Mouse (Mus musculus) right cerebral cortex, postnatal 14 days (tissue): ENCODE data around the gene D430041D05Rik.

Experiments used
- DNase-seq: peaks from one replicate; pipeline ENCODE4 v3.0.0; 2022

D430041D05Rik gene

GRCm38 (mm10) chr2:104404036-104404435, 6.8 kb downstream of the D430041D05Rik start:
- DNase-seq, result no peak

GRCm38 (mm10) chr2:104398651-104399290, 12.0 kb downstream of the D430041D05Rik start:
- DNase-seq, result no peak

GRCm38 (mm10) chr2:104395961-104396360, 14.9 kb downstream of the D430041D05Rik start:
- DNase-seq, result no peak

- no peak for DNase-seq
Measured at GRCm38 (mm10) chr2:104394769-104395168, 16.0 kb downstream of the D430041D05Rik start.

DNA sequence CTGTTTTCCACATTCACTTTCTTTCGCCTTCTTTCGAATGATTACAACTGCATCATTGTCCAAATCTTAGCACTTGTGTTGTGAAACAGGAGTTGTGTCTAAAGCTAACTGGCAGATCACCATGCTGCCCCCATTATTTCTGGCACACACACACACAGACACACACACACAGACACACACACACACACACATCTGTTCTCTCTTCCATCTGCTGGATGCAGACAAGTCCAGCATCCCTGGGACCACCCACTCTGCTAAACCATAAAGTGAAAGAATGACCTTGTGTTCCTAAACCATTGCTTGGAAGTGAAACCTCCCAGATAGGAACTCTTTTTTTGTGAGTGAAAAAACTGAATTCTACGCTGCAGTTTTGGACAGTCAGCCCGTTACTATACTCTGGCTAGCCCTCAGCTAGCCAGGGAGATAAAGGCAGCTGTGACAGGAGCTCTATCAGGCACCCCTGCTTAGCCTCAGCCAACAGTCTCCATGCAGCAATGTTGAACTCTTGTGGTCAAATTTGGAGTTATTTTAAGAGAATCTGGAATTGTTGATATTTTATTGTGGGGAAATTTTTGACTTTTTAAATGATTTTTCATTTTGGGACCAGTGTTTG, 18.0 kb downstream of the D430041D05Rik start:
- no peak for DNase-seq

DNA sequence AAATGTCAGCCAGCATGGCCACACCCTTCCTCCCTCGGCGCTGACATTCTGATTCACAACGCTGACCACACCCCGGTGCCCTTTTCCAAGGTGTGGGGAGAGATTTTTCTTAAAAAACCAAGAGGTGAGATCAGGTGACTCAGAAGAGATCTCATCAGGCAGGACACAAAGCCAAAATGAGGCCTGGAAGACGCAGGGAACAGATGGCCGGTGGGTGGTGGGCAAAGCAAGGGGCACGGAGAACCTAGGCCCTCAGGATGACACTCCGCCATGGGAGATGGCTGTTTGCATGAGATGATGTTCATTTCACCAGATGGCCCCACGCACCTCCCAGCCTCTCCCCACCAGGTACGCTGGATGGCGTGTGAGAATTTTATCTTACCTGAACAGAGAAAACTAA, 21.6 kb downstream of the D430041D05Rik start:
- no peak for DNase-seq

DNA sequence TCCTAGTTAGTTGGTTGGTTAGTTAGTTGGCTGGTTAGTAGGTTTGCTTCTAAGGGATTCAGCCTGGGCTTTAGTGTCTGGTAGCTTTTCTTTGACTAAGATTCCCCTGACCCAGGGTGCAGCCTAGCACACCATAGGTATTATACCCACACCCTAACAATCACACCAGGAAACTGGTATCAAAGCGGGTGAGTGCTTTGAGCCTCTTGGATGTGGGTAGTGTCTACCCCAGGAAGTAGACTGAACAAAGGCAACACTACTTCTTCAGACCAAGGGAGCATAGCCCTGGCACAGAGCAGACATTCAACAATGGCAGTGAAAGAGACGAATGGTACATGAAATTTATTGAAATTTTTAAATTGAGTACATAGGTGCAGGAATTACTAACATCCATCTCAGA, 24.9 kb downstream of the D430041D05Rik start:
- no peak for DNase-seq

DNA sequence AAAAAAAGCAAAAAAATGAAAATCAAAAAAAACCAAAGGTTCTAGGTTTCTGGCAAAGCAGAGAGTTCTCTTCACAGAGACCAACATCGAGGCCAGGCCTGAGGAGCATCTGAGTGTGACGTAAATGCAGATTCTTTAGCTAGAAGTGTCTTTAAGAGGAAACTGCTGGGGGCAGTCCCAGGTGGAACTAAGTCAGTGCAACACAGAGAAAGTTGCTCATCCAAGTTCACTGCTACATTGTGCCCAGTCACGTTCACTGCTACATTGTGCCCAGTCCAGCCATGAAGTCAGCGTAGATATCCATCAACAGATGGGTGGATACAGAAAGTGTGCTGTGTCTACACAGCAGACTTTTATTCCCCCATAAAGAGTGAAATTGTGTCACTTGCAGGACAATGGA, 27.2 kb downstream of the D430041D05Rik start:
- DNase-seq, result no peak

- DNase-seq, result peak; percentile 29
Measured at GRCm38 (mm10) chr2:104382813-104383212, 28.0 kb downstream of the D430041D05Rik start.

GRCm38 (mm10) chr2:104379304-104379703, 31.5 kb downstream of the D430041D05Rik start:
- DNase-seq, result no peak

- no peak for DNase-seq
Measured at GRCm38 (mm10) chr2:104378791-104379190, 32.0 kb downstream of the D430041D05Rik start.

GRCm38 (mm10) chr2:104377990-104378389, 32.8 kb downstream of the D430041D05Rik start:
- no peak for DNase-seq

DNA sequence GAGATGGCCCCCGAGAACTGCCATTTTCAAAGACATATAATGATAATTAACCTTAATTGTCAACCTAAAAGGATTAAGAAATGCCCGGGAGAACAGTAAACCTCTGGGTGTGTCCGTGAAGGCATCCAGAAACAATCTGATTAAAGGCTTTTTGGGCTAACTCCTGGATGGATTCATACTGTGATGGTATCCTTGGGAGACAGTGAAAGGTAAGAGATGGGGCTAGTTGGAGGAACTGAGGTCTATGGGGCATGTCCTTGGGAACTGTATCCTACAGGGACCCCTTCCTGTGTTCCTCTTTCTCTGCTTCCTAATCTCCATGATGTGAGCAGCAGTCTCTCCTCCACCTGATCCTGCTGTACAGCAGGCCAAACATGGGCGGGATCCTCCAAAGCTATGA, 38.7 kb downstream of the D430041D05Rik start:
- no peak for DNase-seq

- no peak for DNase-seq
Measured at GRCm38 (mm10) chr2:104371606-104372130, 39.1 kb downstream of the D430041D05Rik start.

DNA sequence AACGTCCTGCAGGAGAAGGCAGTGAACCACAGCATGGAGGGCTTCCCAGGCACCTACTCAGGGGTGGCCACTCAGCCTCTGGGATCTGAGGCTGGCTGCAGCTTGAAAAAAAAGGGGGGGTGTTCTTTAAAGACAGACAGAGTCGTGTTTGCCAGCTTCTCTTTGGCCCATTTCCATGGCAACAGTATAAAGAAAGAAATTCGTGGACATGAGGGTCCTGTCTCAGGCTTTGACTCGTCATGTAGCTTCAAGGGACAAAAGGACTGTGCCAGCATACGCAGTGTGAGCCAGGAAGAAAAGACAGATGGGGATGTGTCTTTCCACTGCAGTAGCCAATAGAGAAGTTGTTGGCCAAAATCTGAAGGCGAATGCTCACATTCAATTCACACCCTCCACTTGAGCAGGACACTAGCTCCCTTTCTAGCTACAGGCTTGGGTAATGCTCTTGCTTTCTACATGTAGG, 42.9 kb downstream of the D430041D05Rik start:
- no peak for DNase-seq

GRCm38 (mm10) chr2:104367291-104367690, 43.5 kb downstream of the D430041D05Rik start:
- DNase-seq, result no peak

GRCm38 (mm10) chr2:104359305-104359704, 51.5 kb downstream of the D430041D05Rik start:
- no peak for DNase-seq

DNA sequence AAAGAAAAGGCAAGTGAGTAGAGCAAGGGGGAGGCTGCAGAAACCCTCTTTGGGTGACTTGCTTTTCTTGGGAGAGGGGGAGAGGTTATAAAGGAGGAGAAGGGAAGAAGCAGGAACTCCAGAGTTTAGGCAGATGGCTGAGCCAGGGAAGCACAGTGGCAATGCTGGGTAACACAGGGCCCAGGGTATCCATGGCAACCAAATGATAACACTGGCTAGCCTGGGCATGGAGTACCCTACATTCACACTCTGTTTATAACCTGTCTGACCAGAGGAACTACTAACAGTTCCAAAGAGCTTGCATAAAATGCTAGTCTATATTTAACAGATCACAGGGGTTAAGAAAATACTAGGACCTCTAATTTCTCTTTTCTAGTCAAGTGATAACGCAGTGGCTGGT, 51.9 kb downstream of the D430041D05Rik start:
- DNase-seq, result no peak

DNA sequence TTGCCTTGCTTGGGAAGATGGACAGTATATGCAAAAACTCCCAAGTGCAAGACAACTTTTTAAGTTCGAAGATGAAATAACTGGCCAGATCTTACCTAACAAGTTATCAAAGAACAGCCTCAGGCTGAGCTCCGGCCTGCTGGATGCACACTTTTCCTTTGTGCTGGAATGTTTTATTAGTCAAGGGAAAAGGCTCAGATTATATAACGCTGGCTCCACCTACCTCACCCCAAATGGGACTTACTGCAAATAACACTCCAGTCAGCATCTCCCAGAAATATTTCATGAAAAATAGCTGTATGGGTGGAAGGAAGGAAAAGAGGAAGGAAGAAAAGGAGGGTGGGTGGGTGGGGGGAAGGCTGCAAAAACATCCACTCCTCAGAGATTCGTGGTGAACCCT, 54.3 kb downstream of the D430041D05Rik start:
- no peak for DNase-seq

GRCm38 (mm10) chr2:104354117-104354516, 56.7 kb downstream of the D430041D05Rik start:
- DNase-seq, result no peak

- no peak for DNase-seq
Measured at GRCm38 (mm10) chr2:104352204-104352493, 58.7 kb downstream of the D430041D05Rik start.

DNA sequence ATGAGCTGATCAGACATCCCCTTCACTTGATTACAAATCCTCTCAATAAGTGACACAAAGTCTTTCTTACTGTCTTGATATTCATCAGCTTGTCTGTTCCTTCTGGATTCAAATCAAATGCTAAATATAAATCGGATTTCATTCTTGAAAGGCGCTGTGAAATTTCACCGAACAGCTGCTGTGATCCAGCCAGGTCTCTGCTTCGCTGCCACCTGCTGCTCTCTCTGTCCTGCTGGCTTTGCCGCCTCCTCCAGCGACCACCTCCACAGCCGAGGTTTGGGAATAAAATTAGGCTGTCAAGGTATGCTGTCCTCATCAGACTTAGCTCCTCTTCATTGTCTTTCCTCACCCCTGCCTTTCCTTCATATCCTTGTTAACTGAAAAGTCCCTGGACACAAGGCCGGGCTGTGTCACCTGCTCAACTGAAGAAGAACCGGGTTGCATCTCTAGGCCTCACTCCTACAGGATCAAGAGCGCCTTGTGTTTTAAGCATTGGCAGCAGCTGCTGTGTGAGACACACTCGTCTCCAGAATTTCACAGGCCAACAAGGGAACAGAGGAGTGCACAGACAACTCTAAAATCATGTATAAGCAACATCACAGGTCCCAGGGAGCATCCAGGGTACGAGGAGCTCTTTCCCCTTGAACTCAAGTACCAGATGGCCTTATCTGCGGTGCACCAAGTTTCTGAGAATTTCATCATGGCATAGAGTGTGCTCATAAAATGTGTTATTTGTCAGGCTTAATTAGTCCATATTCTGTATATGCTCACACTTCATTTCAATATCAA, 59.2 kb downstream of the D430041D05Rik start:
- DNase-seq, result no peak

DNA sequence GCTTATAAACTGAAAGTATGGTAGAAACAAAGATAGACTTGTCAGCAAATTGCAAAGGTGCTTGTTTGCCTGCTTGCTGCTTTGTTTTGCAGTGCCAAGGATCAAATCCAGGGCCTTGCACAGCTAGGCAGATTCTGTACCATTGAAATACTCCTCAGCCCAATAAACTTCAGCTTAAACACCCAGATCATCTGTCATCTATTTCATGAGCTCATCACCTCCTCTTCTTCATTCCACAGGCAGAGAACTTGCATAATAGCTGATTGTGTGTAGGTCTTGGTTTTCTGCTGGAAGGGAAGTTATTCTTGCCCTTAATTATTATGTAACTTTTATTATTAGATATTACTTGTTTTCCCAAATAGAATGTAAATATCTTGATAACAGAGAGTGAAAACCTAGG, 73.2 kb downstream of the D430041D05Rik start:
- DNase-seq, result no peak

GRCm38 (mm10) chr2:104335824-104336223, 75.0 kb downstream of the D430041D05Rik start:
- DNase-seq, result no peak
